Mouse (Mus musculus): Measurements from ENCODE around the gene Ide.
A peak's percentile ranks its signal among the peaks of the same experiment; 100 is the strongest.

Gene Ide

GRCm38 (mm10) chr19:37337752-37338151 is at the start of gene Ide:
Gene Ide (minus strand): TSS chr19:37337852.
- DNase-seq = no peak

GRCm38 (mm10) chr19:37386126-37386525 is 48.5 kb upstream of the Ide start:
- DNase-seq = no peak

- DNase-seq = no peak
Measured at GRCm38 (mm10) chr19:37378816-37379215, 41.2 kb upstream of the Ide start.

GRCm38 (mm10) chr19:37377404-37377990 is 39.8 kb upstream of the Ide start:
- DNase-seq = no peak

GRCm38 (mm10) chr19:37376841-37377240 is 39.2 kb upstream of the Ide start:
- DNase-seq = no peak

GRCm38 (mm10) chr19:37375755-37376615 is 38.3 kb upstream of the Ide start, which contains the start of gene Kif11:
Gene Kif11 (plus strand): TSS chr19:37376403.
- DNase-seq = peak; percentile 100

- no peak for DNase-seq
Measured at GRCm38 (mm10) chr19:37374941-37375754, 37.5 kb upstream of the Ide start.

- DNase-seq = no peak
Measured at GRCm38 (mm10) chr19:37370356-37370755, 32.7 kb upstream of the Ide start.

GRCm38 (mm10) chr19:37369921-37370320 is 32.3 kb upstream of the Ide start:
- DNase-seq = no peak

- DNase-seq = no peak
Measured at GRCm38 (mm10) chr19:37368990-37369389, 31.3 kb upstream of the Ide start.

- DNase-seq = no peak
Measured at GRCm38 (mm10) chr19:37363128-37363939, 25.7 kb upstream of the Ide start.

GRCm38 (mm10) chr19:37362545-37362944 is 24.9 kb upstream of the Ide start:
- DNase-seq = no peak

GRCm38 (mm10) chr19:37360044-37360443 is 22.4 kb upstream of the Ide start:
- no peak for DNase-seq

- no peak for DNase-seq
Measured at GRCm38 (mm10) chr19:37353331-37353730, 15.7 kb upstream of the Ide start.

GRCm38 (mm10) chr19:37352756-37353155 is 15.1 kb upstream of the Ide start:
- no peak for DNase-seq

GRCm38 (mm10) chr19:37348952-37349351 is 11.3 kb upstream of the Ide start:
- DNase-seq = no peak

GRCm38 (mm10) chr19:37348331-37348730 is 10.7 kb upstream of the Ide start:
- DNase-seq = no peak

GRCm38 (mm10) chr19:37346258-37346657 is 8.6 kb upstream of the Ide start:
- DNase-seq = no peak

- DNase-seq = no peak
Measured at GRCm38 (mm10) chr19:37343899-37344298, 6.2 kb upstream of the Ide start.

GRCm38 (mm10) chr19:37340931-37341330 is 3.3 kb upstream of the Ide start:
- no peak for DNase-seq

GRCm38 (mm10) chr19:37340495-37340894 is 2.8 kb upstream of the Ide start:
- no peak for DNase-seq

GRCm38 (mm10) chr19:37335392-37335791 is 2.3 kb downstream of the Ide start:
- DNase-seq = no peak

- DNase-seq = no peak
Measured at GRCm38 (mm10) chr19:37333357-37333756, 4.3 kb downstream of the Ide start.

All from kidney, postnatal 14 days (tissue).